Mouse (Mus musculus) embryonic facial prominence, embryonic 11.5 days (tissue): ENCODE measurements around the gene Mfap3l. TPM values are rescaled to one million over a fixed set of nuclear protein-coding genes. Genes with fewer than 3 reads are reported as not detected.
"Not testable (repeated sequence)": the region's sequence is repeated elsewhere in the genome, so short reads cannot be mapped to it uniquely, and the experiment has no call there.

Experiments used
- ATAC-seq: fragments of 200-750 bp; cut with Nextera tagmentation; replicated peaks from 2 replicates; pipeline ENCODE4 v1.8.0; 2017; ENCODE audit warnings: low read depth; ENCODE audit not compliant: insufficient number of reproducible peaks, low FRiP score, low TSS enrichment
- DNase-seq: peaks from one replicate; pipeline ENCODE4 v3.0.0-alpha.2; 2015; ENCODE audit warnings: low spot score
- H3K27ac ChIP-seq: fragments of 300-500 bp; sonication (generic); replicated peaks from 2 replicates; pipeline ENCODE4 v1.5.1; 2014; ENCODE audit warnings: mild to moderate bottlenecking, low read depth, low read length, control low read depth
- H3K27me3 ChIP-seq: fragments of 300-500 bp; sonication (generic); 2 replicates; pipeline ENCODE4 v1.6.1; 2014; ENCODE audit warnings: mild to moderate bottlenecking, low read length, moderate library complexity, mixed read lengths; ENCODE audit not compliant: control insufficient read depth, insufficient read depth
- H3K36me3 ChIP-seq: fragments of 300-500 bp; sonication (generic); replicated peaks from 2 replicates; pipeline ENCODE4 v1.6.1; 2014; ENCODE audit warnings: low read depth, mild to moderate bottlenecking, low read length, moderate library complexity, mixed read lengths; ENCODE audit not compliant: control insufficient read depth, insufficient read depth
- H3K4me1 ChIP-seq: fragments of 300-500 bp; sonication (generic); 2 replicates; pipeline ENCODE4 v1.6.1; 2014; ENCODE audit warnings: low read length, mixed read lengths; ENCODE audit not compliant: control insufficient read depth, insufficient read depth
- H3K4me2 ChIP-seq: fragments of 300-500 bp; sonication (generic); 2 replicates; pipeline ENCODE4 v1.6.1; 2014; ENCODE audit warnings: low read depth, mild to moderate bottlenecking, control low read depth, low read length, moderate library complexity
- H3K4me3 ChIP-seq: fragments of 300-500 bp; sonication (generic); 2 replicates; pipeline ENCODE4 v1.5.1; 2014; ENCODE audit warnings: low read depth, low read length, control low read depth
- H3K9ac ChIP-seq: fragments of 300-500 bp; sonication (generic); replicated peaks from 2 replicates; pipeline ENCODE4 v1.6.1; 2014; ENCODE audit warnings: mild to moderate bottlenecking, control low read depth, low read length
- H3K9me3 ChIP-seq: fragments of 300-500 bp; sonication (generic); replicated peaks from 2 replicates; pipeline ENCODE4 v1.6.1; 2016; ENCODE audit warnings: mild to moderate bottlenecking, low read length, inconsistent platforms, mixed read lengths; ENCODE audit not compliant: control insufficient read depth
- WGBS: fragments of 180-500 bp; shearing (Covaris S2); extraction: QIAGEN DNeasy Blood & Tissue Kit; methylation state at CpG from one replicate; pipeline ENCODE4 v1.1.7; 2014; 5-methylcytosine and 5-hydroxymethylcytosine counted together
- polyA plus RNA-seq: library from polyadenylated mRNA; unstranded; fragments of >200 nt; fragmentation: Nextera tagmentation; extraction: Ambion mirVana; gene quantifications from 2 replicates; pipeline ENCODE4 v1.2.1, GENCODE M21; 2014

Gene Mfap3l
- polyA plus RNA-seq = 1.3 and 2.0 TPM in 2 replicates

GRCm38 (mm10) chr8:60632250-60632932 is at the start of gene Mfap3l:
TSS of gene Mfap3l (plus strand) at chr8:60632827.
- peak within 1 kb of the TSS; percentile 51 for H3K9ac ChIP-seq
- H3K4me3 ChIP-seq = peak within 1 kb of the TSS; percentile 53
- peak; percentile 92 for DNase-seq
- no peaks in the 10 kb centered on the region for H3K9me3 ChIP-seq
- under 1% methylated on average over 57 of the region's 60 CpGs for WGBS
- H3K4me2 ChIP-seq = peak within 1 kb of the TSS; percentile 98
- peak; percentile 98 for ATAC-seq
- H3K36me3 ChIP-seq = no peaks in the 10 kb centered on the region
- H3K27ac ChIP-seq = no peak within 1 kb of the TSS
- no peaks in the 10 kb centered on the region for H3K27me3 ChIP-seq
- H3K4me1 ChIP-seq = no peaks in the 10 kb centered on the region

GRCm38 (mm10) chr8:60583369-60583768 is 49.3 kb upstream of the Mfap3l start:
- Histone ChIP-seq H3K4me1 (no peaks in the 10 kb centered on the region), H3K27ac (no peak overlapping the region), H3K9me3 (no peaks in the 10 kb centered on the region), H3K36me3 (no peaks in the 10 kb centered on the region), H3K27me3 (no peaks in the 10 kb centered on the region), H3K4me3 (no peak overlapping the region), H3K9ac (no peak overlapping the region), H3K4me2 (no peak overlapping the region)
- no peak for ATAC-seq
- DNase-seq = no peak
- 82% methylated on average over 2 of the region's 2 CpGs for WGBS

- not testable (repeated sequence) for H3K27me3 ChIP-seq, H3K27ac ChIP-seq, ATAC-seq, DNase-seq, H3K36me3 ChIP-seq, H3K9me3 ChIP-seq, H3K9ac ChIP-seq, H3K4me1 ChIP-seq, H3K4me2 ChIP-seq, H3K4me3 ChIP-seq
- 87% methylated on average over 29 of the region's 29 CpGs for WGBS
These were observed 41.1 kb upstream of the Mfap3l start for GRCm38 (mm10) chr8:60591352-60592105.

GRCm38 (mm10) chr8:60594761-60595160 is 37.9 kb upstream of the Mfap3l start:
- no peak overlapping the region for H3K4me2 ChIP-seq
- no peaks in the 10 kb centered on the region for H3K9me3 ChIP-seq
- H3K27ac ChIP-seq = no peak overlapping the region
- no peaks in the 10 kb centered on the region for H3K4me1 ChIP-seq
- WGBS = 64% methylated on average over 3 of the region's 3 CpGs
- H3K27me3 ChIP-seq = no peaks in the 10 kb centered on the region
- DNase-seq (peak; percentile 38), ATAC-seq (no peak)
- H3K4me3 ChIP-seq = no peak overlapping the region
- no peaks in the 10 kb centered on the region for H3K36me3 ChIP-seq
- H3K9ac ChIP-seq = no peak overlapping the region

- no peak overlapping the region for H3K27ac ChIP-seq
- DNase-seq (no peak), ATAC-seq (no peak)
- no peaks in the 10 kb centered on the region for H3K27me3 ChIP-seq
- H3K9me3 ChIP-seq = no peaks in the 10 kb centered on the region
- no peak overlapping the region for H3K4me3 ChIP-seq
- no peaks in the 10 kb centered on the region for H3K4me1 ChIP-seq
- no peak overlapping the region for H3K9ac ChIP-seq
- no peak overlapping the region for H3K4me2 ChIP-seq
- no peaks in the 10 kb centered on the region for H3K36me3 ChIP-seq
These were observed 21.0 kb upstream of the Mfap3l start for GRCm38 (mm10) chr8:60611580-60612111.

- no peak overlapping the region for H3K27ac ChIP-seq
- H3K9ac ChIP-seq = no peak overlapping the region
- H3K4me2 ChIP-seq = no peak overlapping the region
- no peaks in the 10 kb centered on the region for H3K36me3 ChIP-seq
- DNase-seq = peak; percentile 78
- no peak overlapping the region for H3K4me3 ChIP-seq
- 45% methylated on average over 2 of the region's 2 CpGs for WGBS
- no peaks in the 10 kb centered on the region for H3K27me3 ChIP-seq
- no peak for ATAC-seq
- no peaks in the 10 kb centered on the region for H3K9me3 ChIP-seq
- H3K4me1 ChIP-seq = no peaks in the 10 kb centered on the region
These were observed 15.7 kb upstream of the Mfap3l start for GRCm38 (mm10) chr8:60616928-60617327.

GRCm38 (mm10) chr8:60621561-60621960 is 11.1 kb upstream of the Mfap3l start:
- H3K36me3 ChIP-seq = no peaks in the 10 kb centered on the region
- DNase-seq (no peak), ATAC-seq (no peak)
- no peak overlapping the region for H3K4me3 ChIP-seq
- no peak overlapping the region for H3K4me2 ChIP-seq
- no peak overlapping the region for H3K9ac ChIP-seq
- WGBS = 64% methylated on average over 4 of the region's 4 CpGs
- no peak overlapping the region for H3K27ac ChIP-seq
- H3K4me1 ChIP-seq = no peaks in the 10 kb centered on the region
- no peaks in the 10 kb centered on the region for H3K9me3 ChIP-seq
- H3K27me3 ChIP-seq = no peaks in the 10 kb centered on the region

- Histone ChIP-seq H3K9ac (no peak overlapping the region), H3K9me3 (no peaks in the 10 kb centered on the region), H3K36me3 (no peaks in the 10 kb centered on the region), H3K27ac (no peak overlapping the region), H3K4me3 (no peak overlapping the region), H3K27me3 (no peaks in the 10 kb centered on the region), H3K4me2 (no peak overlapping the region), H3K4me1 (no peaks in the 10 kb centered on the region)
- DNase-seq (no peak), ATAC-seq (no peak)
- WGBS = 93% methylated on average over 12 of the region's 12 CpGs
These were observed 10.6 kb upstream of the Mfap3l start for GRCm38 (mm10) chr8:60622056-60622455.
